In the genomic region with DNA sequence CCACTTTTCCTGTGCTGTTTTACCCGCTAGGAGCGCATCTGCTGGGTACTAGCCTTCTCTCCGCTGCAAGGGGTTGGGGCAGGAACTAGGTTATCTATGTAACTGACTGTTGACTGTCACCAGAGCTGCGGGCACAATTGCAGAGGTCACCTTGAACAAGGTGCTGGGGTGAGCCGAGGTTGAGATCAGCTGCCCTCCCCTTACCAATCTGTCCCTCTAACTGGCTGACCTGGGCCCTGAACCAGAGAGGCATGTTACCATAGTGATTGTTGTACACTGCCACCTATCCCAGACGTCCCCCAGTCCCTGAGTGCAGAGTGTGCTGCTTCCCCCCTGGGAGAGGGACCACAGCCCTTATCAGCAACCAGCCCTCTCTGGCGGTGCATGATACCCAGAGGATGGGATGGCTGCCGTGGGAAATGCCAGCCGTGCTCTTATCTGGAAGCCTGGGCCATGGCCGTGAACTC, we compare ENCODE assay signal across 10 mouse cellular contexts. TPM values are rescaled to one million over a fixed set of nuclear protein-coding genes. Genes with fewer than 3 reads are reported as not detected.
DNase-seq lines count a peak whose midpoint lies in the region; ATAC-seq and TF ChIP-seq lines count a peak whose summit lies in the region.
"Had no signal": no experiment of that assay in that cellular context is flagged by ENCODE, and none has a peak within 500 bp of the region (broad histone marks: within the 10 kb centered on the region; RNA-seq: fewer than 3 reads in every experiment).

No protein-coding gene starts in this region.

- TF ChIP-seq CTCF in layer of hippocampus, adult 2 months (conservative IDR thresholded peaks at IDR 0.05) = no peak

- peak overlapping the region; percentile 17 for H3K4me2 ChIP-seq in heart, embryonic 14.5 days (ENCODE audit: low read length)
- peak overlapping the region; percentile 70 for H3K4me2 ChIP-seq in liver, embryonic 16.5 days (ENCODE audit: low read depth, low read length)

- in situ Hi-C loops in ES-E14 (cut with MboI; ENCODE audit: low sequenced_read_pairs in 2 of 2, unreplicated experiment in 2 of 2) = no loop called here

- 19% methylated on average over 10 of the region's 10 CpGs for WGBS in heart, embryonic 14.5 days
- 69% methylated on average over 10 of the region's 10 CpGs for WGBS in embryonic facial prominence, embryonic 10.5 days
- WGBS in liver, embryonic 16.5 days (ENCODE audit: insufficient replicate concordance) = 16% methylated on average over 10 of the region's 10 CpGs

- DNase-seq in heart, adult 9 months (ENCODE audit: low spot score in 2 of 2) = no peak
- DNase-seq in ES-E14 (ENCODE audit: low read depth, low spot score) = no peak
- no peak for DNase-seq in embryonic facial prominence, embryonic 10.5 days (ENCODE audit: low spot score)
- no peak for DNase-seq in layer of hippocampus, adult 18-20 months (ENCODE audit: low spot score in 2 of 2)
- DNase-seq in lung, postnatal 4 days = no peak
- DNase-seq in layer of hippocampus, adult 2 months (ENCODE audit: low spot score in 2 of 2) = no peak
- DNase-seq: lung, postnatal 10 days had no signal

- peak; percentile 3; the same call in 1 of the 2 replicates for ATAC-seq in heart, embryonic 14.5 days (ENCODE audit: insufficient number of reproducible peaks, insufficient read depth, low FRiP score, low read depth)
- ATAC-seq in liver, embryonic 16.5 days (ENCODE audit: low read depth) = peak; percentile 85

- H3K9ac ChIP-seq in heart, embryonic 14.5 days (ENCODE audit: low read length) = peak overlapping the region; percentile 28; the same call in 1 of the 2 replicates
- H3K9ac ChIP-seq in ES-E14 (ENCODE audit: insufficient read depth, low read depth, low read length, poor library complexity, severe bottlenecking) = 0 out of 2 replicates have a peak overlapping the region, but pooled peaks have one; percentile 0
- peak overlapping the region; percentile 76 for H3K9ac ChIP-seq in liver, embryonic 16.5 days (ENCODE audit: low read depth, low read length)

- H3K4me1 ChIP-seq in heart, embryonic 14.5 days (ENCODE audit: control insufficient read depth in 2 of 2, insufficient read depth in 2 of 2, low read length in 2 of 2) = peaks cover 62 to 85% of the 10 kb centered on the region in 2 experiments
- H3K4me1 ChIP-seq in ES-E14 (ENCODE audit: control insufficient read depth in 2 of 2, insufficient read depth in 2 of 2, low read length in 2 of 2, poor library complexity in 1 of 2) = peaks cover 2 to 47% of the 10 kb centered on the region in 2 experiments; a peak in 3 of 4 replicates
- peaks cover 87% of the 10 kb centered on the region for H3K4me1 ChIP-seq in embryonic facial prominence, embryonic 10.5 days
- H3K4me1 ChIP-seq in liver, embryonic 16.5 days (ENCODE audit: control insufficient read depth, low read depth, low read length) = peaks cover 100% of the 10 kb centered on the region

- no peaks in the 10 kb centered on the region for H3K27me3 ChIP-seq in heart, embryonic 14.5 days (ENCODE audit: control insufficient read depth, insufficient read depth, low read length)
- H3K27me3 ChIP-seq in embryonic facial prominence, embryonic 10.5 days (replicated peaks; ENCODE audit: low read depth, poor library complexity, severe bottlenecking) = peaks cover 57% of the 10 kb centered on the region
- H3K27me3 ChIP-seq in liver, embryonic 16.5 days (ENCODE audit: control insufficient read depth, insufficient read depth, low read depth, low read length) = no peaks in the 10 kb centered on the region

- H3K4me3 ChIP-seq in heart, embryonic 14.5 days (ENCODE audit: control insufficient read depth in 1 of 2, insufficient read depth in 1 of 2, low read depth in 1 of 2, low read length in 2 of 2) = no peak overlapping the region
- H3K4me3 ChIP-seq in ES-E14 (ENCODE audit: insufficient read depth in 1 of 2, low read depth in 1 of 2, low read length in 2 of 2, poor library complexity in 1 of 2, severe bottlenecking in 1 of 2) = no peak overlapping the region
- no peak overlapping the region for H3K4me3 ChIP-seq in embryonic facial prominence, embryonic 10.5 days
- peak overlapping the region; percentile 43 for H3K4me3 ChIP-seq in liver, embryonic 16.5 days (ENCODE audit: low read depth, low read length)
- no peak overlapping the region for H3K4me3 ChIP-seq in layer of hippocampus, adult 2 months

- peaks cover 41% of the 10 kb centered on the region for H3K36me3 ChIP-seq in heart, embryonic 14.5 days (ENCODE audit: control insufficient read depth, insufficient read depth, low read length)
- H3K36me3 ChIP-seq in ES-E14 (ENCODE audit: control insufficient read depth, insufficient read depth, low read length, poor library complexity, severe bottlenecking) = no peaks in the 10 kb centered on the region
- H3K36me3 ChIP-seq in embryonic facial prominence, embryonic 10.5 days (replicated peaks) = no peaks in the 10 kb centered on the region; the same call in 1 of the 2 replicates
- peaks cover 35% of the 10 kb centered on the region for H3K36me3 ChIP-seq in liver, embryonic 16.5 days (ENCODE audit: control insufficient read depth, insufficient read depth)

- H3K9me3 ChIP-seq in heart, embryonic 14.5 days (ENCODE audit: control insufficient read depth, low read length) = no peaks in the 10 kb centered on the region
- no peaks in the 10 kb centered on the region for H3K9me3 ChIP-seq in ES-E14 (ENCODE audit: control insufficient read depth, insufficient read depth, low read depth, low read length)
- no peaks in the 10 kb centered on the region for H3K9me3 ChIP-seq in embryonic facial prominence, embryonic 10.5 days
- no peaks in the 10 kb centered on the region for H3K9me3 ChIP-seq in liver, embryonic 16.5 days (replicated peaks; ENCODE audit: control insufficient read depth, low read length)

- peak overlapping the region; percentile 49 to 78 for H3K27ac ChIP-seq in heart, embryonic 14.5 days (replicated peaks in 1 of 2; ENCODE audit: control insufficient read depth in 1 of 2, insufficient read depth in 1 of 2, low read depth in 2 of 2, low read length in 2 of 2)
- H3K27ac ChIP-seq in ES-E14 (ENCODE audit: insufficient read depth, low read depth, low read length, poor library complexity, severe bottlenecking) = no peak overlapping the region
- H3K27ac ChIP-seq in embryonic facial prominence, embryonic 10.5 days (replicated peaks) = 0 out of 2 replicates have a peak overlapping the region, but pooled peaks have one; percentile 5
- H3K27ac ChIP-seq in liver, embryonic 16.5 days (ENCODE audit: low read length) = peak overlapping the region; percentile 99
- H3K27ac ChIP-seq in layer of hippocampus, adult 2 months = no peak overlapping the region

TF ChIP-seq in ES-E14, 5 proteins besides CTCF, POLR2A, EP300 and RAD21:
- TF ChIP-seq ZC3H11A (IDR thresholded peaks at IDR 0.05; ENCODE audit: borderline replicate concordance, low read depth, low read length) (no peak), MAFK (IDR thresholded peaks at IDR 0.05; ENCODE audit: insufficient read depth, low read depth, low read length) (no peak), ZNF384 (IDR thresholded peaks at IDR 0.05; ENCODE audit: low read depth, low read length) (no peak), HCFC1 (IDR thresholded peaks at IDR 0.05; ENCODE audit: borderline replicate concordance, insufficient read depth, low read length) (no peak), CHD2 (IDR thresholded peaks at IDR 0.05; ENCODE audit: low read depth, low read length) (no peak)
TF ChIP-seq in ES-E14: peak in this region for 0.

RNA-seq across cellular contexts. Expression of a gene that starts 39.1 kb away (rescaled TPM):
- polyA plus RNA-seq in heart, embryonic 14.5 days (2014; fragmentation: Nextera tagmentation; extraction: Ambion mirVana) = not detected in 2 replicates
- not detected in 2 replicates for total RNA-seq in ES-E14 (2012; rRNA removed)
- polyA plus RNA-seq in embryonic facial prominence, embryonic 10.5 days (2016; fragmentation: Nextera tagmentation; extraction: Ambion mirVana) = not detected in 2 replicates
- not detected in 2 replicates for polyA plus RNA-seq in liver, embryonic 16.5 days (2015; fragmentation: Nextera tagmentation; extraction: Ambion mirVana)
- 1 to 10 TPM in 1 of 2 experiments, under 1 TPM in 1; 0.41 to 1.3 TPM for total RNA-seq in layer of hippocampus, adult 18-20 months (2021)
- total RNA-seq in layer of hippocampus, adult 2 months (2021) = under 1 TPM; 0.79 to 0.82 TPM
- polyA plus RNA-seq: thymus, postnatal 0 days had no signal

RNA-seq across cellular contexts. Expression of a gene that starts 39.5 kb away (rescaled TPM):
- 4.4 and 6.1 TPM in 2 replicates for polyA plus RNA-seq in heart, embryonic 14.5 days (2014; fragmentation: Nextera tagmentation; extraction: Ambion mirVana)
- 7.8 and 8.5 TPM in 2 replicates for total RNA-seq in ES-E14 (2012; rRNA removed)
- polyA plus RNA-seq in embryonic facial prominence, embryonic 10.5 days (2016; fragmentation: Nextera tagmentation; extraction: Ambion mirVana) = 1.5 and 2.0 TPM in 2 replicates
- polyA plus RNA-seq in liver, embryonic 16.5 days (2015; fragmentation: Nextera tagmentation; extraction: Ambion mirVana) = 6.8 and 8.1 TPM in 2 replicates
- total RNA-seq in layer of hippocampus, adult 18-20 months (2021) = 10 to 100 TPM; 43.7 to 52.2 TPM
- 10 to 100 TPM; 45.1 to 45.6 TPM for total RNA-seq in layer of hippocampus, adult 2 months (2021)

RNA-seq across cellular contexts. Expression of a gene that starts 54.9 kb away (rescaled TPM):
- polyA plus RNA-seq in heart, embryonic 14.5 days (2014; fragmentation: Nextera tagmentation; extraction: Ambion mirVana) = 17.7 and 19.6 TPM in 2 replicates
- 87.1 and 90.4 TPM in 2 replicates for total RNA-seq in ES-E14 (2012; rRNA removed)
- polyA plus RNA-seq in embryonic facial prominence, embryonic 10.5 days (2016; fragmentation: Nextera tagmentation; extraction: Ambion mirVana) = 81.8 and 82.5 TPM in 2 replicates
- polyA plus RNA-seq in liver, embryonic 16.5 days (2015; fragmentation: Nextera tagmentation; extraction: Ambion mirVana) = 17.8 and 19.0 TPM in 2 replicates
- total RNA-seq in layer of hippocampus, adult 18-20 months (2021) = 10 to 100 TPM; 38.8 to 39.5 TPM
- total RNA-seq in layer of hippocampus, adult 2 months (2021) = 10 to 100 TPM; 39.2 to 40.2 TPM

Comparison
In these comparisons a context has a peak if more than half of its experiments do, and no peak if none do; other contexts are left out.
1. H3K27ac ChIP-seq: peak in heart, embryonic 14.5 days (2 of 2), embryonic facial prominence, embryonic 10.5 days (single experiment) and liver, embryonic 16.5 days (single experiment); none in ES-E14 (single experiment) and layer of hippocampus, adult 2 months (single experiment).
2. H3K9ac ChIP-seq: peak in every context shown above with its lines; median percentile 76 in liver, embryonic 16.5 days; 28 in heart, embryonic 14.5 days; 0 in ES-E14.